Mouse (Mus musculus) ES-Bruce4 (cell line): ENCODE data around the gene Smoc1. TPM values are rescaled to one million over a fixed set of nuclear protein-coding genes. Genes with fewer than 3 reads are reported as not detected.

Experiments
- H3K27ac ChIP-seq: 2 replicates; pipeline ENCODE4 v1.5.1; 2012; ENCODE audit warnings: low read length, inconsistent platforms; ENCODE audit not compliant: insufficient read depth
- H3K27me3 ChIP-seq: 2 replicates; pipeline ENCODE4 v1.6.1; 2012; ENCODE audit warnings: mild to moderate bottlenecking, low read length, inconsistent platforms; ENCODE audit not compliant: control insufficient read depth, poor library complexity, insufficient read depth, severe bottlenecking
- H3K36me3 ChIP-seq: 2 replicates; pipeline ENCODE4 v1.6.1; 2012; ENCODE audit warnings: inconsistent platforms, mild to moderate bottlenecking, low read length, moderate library complexity; ENCODE audit not compliant: control insufficient read depth, poor library complexity, insufficient read depth, severe bottlenecking
- H3K4me1 ChIP-seq: one replicate; pipeline ENCODE4 v1.8.1; 2011; ENCODE audit warnings: low read length; ENCODE audit not compliant: control insufficient read depth, insufficient read depth
- H3K4me3 ChIP-seq: 2 replicates; pipeline ENCODE4 v1.5.1; 2011; ENCODE audit warnings: low read depth, mild to moderate bottlenecking, low read length
- H3K9ac ChIP-seq: 2 replicates; pipeline ENCODE4 v1.6.1; 2012; ENCODE audit warnings: low read depth, mild to moderate bottlenecking, inconsistent platforms; ENCODE audit not compliant: poor library complexity, severe bottlenecking
- H3K9me3 ChIP-seq: replicated peaks from 2 replicates; pipeline ENCODE4 v1.6.1; 2012; ENCODE audit warnings: mild to moderate bottlenecking, low read length, inconsistent platforms; ENCODE audit not compliant: control insufficient read depth, poor library complexity, insufficient read depth, severe bottlenecking
- CTCF ChIP-seq: IDR thresholded peaks from one replicate; pipeline ENCODE4 v1.8.1; 2011; ENCODE audit warnings: low read depth, low read length
- EP300 ChIP-seq: IDR thresholded peaks from 2 replicates; pipeline ENCODE4 v1.6.1; 2011; ENCODE audit warnings: low read depth, low read length; ENCODE audit not compliant: insufficient read depth
- POLR2A ChIP-seq: IDR thresholded peaks from one replicate; pipeline ENCODE4 v1.8.1; 2011; ENCODE audit warnings: low read length; ENCODE audit not compliant: insufficient read depth
- polyA plus RNA-seq: library from polyadenylated mRNA; stranded (reverse); fragments of >200 nt; gene quantifications from 2 replicates; pipeline ENCODE4 v1.2.4, GENCODE M21; 2011; ENCODE audit warnings: low read depth; ENCODE audit not compliant: missing spikeins, insufficient read depth, insufficient read length

Smoc1 gene
- polyA plus RNA-seq, 1 experiment: 6.7 TPM

DNA sequence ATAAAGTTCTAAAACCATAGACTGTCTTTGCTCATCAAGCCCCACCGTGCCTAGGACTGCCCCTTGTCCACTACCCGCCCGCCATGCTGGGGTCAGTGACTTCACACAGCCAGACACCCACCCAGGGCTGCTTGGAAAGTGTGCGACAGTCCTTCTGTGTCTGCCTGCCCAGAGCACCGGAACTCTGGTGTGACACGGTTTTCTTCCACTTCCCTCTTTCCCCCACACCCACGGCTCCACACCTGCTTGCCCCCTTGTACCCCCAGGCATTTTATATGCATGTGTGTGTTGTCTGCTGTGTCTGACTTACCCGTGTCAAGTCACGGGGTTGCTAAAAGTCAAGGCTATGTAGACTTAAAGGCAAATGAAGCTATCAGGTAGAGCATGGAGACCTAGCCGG, 34.8 kb upstream of the Smoc1 start:
- Histone ChIP-seq H3K27ac (no peak overlapping the region), H3K36me3 (no peaks in the 10 kb centered on the region), H3K9ac (no peak overlapping the region), H3K4me1 (no peaks in the 10 kb centered on the region), H3K9me3 (no peaks in the 10 kb centered on the region), H3K27me3 (no peaks in the 10 kb centered on the region), H3K4me3 (no peak overlapping the region)
- TF ChIP-seq POLR2A (no peak), CTCF (no peak)

DNA sequence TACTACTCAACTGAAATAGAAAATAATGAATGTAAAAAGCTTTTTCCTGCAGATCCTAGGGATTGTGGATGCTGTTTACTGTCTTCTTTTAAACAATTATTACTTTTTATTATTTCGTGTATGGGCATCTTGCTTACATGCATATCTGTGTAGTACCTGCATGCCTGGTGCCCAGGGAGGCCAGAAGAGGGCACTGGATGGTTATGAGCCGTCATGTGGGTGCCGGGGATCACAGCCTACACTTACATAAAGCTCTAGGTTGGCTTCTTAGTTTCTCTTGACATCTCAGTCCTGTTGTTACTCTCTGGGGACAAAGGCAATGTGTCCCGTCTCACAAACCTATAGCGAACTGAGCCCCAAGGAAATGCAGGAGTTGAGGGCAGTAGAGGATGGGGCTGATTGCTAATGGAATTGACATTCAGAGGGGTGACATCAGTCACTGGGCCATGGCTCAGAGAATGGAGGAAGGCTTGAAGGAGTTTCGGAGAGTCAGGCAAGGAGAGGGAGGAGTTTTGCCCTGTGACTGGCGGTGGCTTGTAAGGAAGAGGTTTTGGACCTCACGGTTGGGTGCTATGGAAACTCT, 34.0 kb upstream of the Smoc1 start:
- no peak overlapping the region for H3K4me3 ChIP-seq
- no peaks in the 10 kb centered on the region for H3K9me3 ChIP-seq
- H3K27me3 ChIP-seq: no peaks in the 10 kb centered on the region
- H3K4me1 ChIP-seq: no peaks in the 10 kb centered on the region
- TF ChIP-seq POLR2A: no peak
- TF ChIP-seq EP300: no peak
- TF ChIP-seq CTCF: no peak
- no peaks in the 10 kb centered on the region for H3K36me3 ChIP-seq
- H3K9ac ChIP-seq: no peak overlapping the region
- no peak overlapping the region for H3K27ac ChIP-seq

DNA sequence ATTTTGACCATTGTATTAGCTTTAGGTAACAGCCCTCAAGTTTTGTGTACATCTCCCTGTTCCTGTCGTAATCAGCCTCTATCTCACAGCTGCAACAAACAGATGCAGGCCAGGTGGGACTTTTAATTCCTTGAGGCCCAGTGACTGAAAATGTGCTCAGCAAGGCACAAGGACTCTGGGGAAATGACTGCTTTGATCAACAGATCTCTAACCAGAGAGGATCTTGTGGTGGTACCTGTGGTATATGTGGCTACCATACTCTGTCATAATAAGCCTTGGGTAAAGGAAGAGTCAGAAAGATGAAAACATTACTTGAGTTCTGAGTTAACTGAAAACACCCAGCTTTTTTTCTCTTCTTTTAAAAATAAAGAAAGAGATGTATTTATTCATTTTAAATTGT, 32.8 kb upstream of the Smoc1 start:
- TF ChIP-seq POLR2A (no peak), CTCF (no peak), EP300 (no peak)
- H3K36me3 ChIP-seq: no peaks in the 10 kb centered on the region
- H3K9ac ChIP-seq: no peak overlapping the region

DNA sequence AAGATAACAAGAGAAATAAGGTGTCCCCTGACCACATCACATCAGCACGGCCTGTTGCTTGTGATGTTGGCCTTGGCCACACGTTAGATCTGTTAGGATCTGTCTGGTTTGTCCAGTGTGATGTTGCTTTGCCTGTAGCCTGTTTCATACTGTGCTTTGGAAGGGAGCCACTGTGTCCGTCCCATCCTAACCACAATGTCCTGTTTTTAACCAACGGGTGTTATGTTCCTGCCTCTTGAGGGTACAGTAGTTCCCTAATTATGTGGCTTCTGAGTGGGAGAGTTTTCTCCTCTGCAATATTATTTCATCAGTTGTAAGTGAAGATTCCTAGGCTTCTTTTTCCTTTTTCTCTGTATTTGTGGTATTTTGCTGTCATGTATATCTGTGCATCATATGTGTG, 31.3 kb upstream of the Smoc1 start:
- no peaks in the 10 kb centered on the region for H3K36me3 ChIP-seq

More for the DNA sequence above, 32.8 kb upstream of the Smoc1 start:
- Histone ChIP-seq H3K4me1 (no peaks in the 10 kb centered on the region), H3K9me3 (no peaks in the 10 kb centered on the region), H3K27me3 (no peaks in the 10 kb centered on the region), H3K4me3 (no peak overlapping the region), H3K27ac (no peak overlapping the region)

DNA sequence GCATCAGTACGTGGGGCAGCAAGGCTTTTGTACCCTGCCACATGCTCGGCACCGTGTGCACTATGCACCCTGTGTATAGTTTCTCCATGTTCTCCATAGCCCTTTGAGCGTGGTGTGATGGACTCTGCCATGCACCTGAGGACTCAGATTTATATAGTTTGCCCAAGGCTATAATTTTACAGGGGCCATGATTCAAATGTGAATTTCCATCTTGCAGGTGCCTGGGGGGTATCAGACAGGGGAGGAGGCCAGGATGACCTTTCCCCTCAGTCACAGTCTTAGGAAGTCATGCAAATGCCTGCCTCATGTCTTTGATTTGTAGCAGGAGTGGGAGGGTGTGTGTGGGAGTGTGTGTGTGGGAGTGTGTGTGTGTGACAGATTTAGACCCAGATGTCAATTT, 29.0 kb upstream of the Smoc1 start:
- Histone ChIP-seq H3K9me3 (no peaks in the 10 kb centered on the region), H3K36me3 (no peaks in the 10 kb centered on the region), H3K27ac (no peak overlapping the region), H3K27me3 (no peaks in the 10 kb centered on the region), H3K4me1 (no peaks in the 10 kb centered on the region), H3K9ac (no peak overlapping the region), H3K4me3 (no peak overlapping the region)
- no peak for TF ChIP-seq POLR2A
- TF ChIP-seq EP300: no peak
- no peak for TF ChIP-seq CTCF

More for the DNA sequence above, 31.3 kb upstream of the Smoc1 start:
- no peaks in the 10 kb centered on the region for H3K9me3 ChIP-seq
- H3K27me3 ChIP-seq: no peaks in the 10 kb centered on the region
- H3K27ac ChIP-seq: no peak overlapping the region
- H3K4me1 ChIP-seq: no peaks in the 10 kb centered on the region
- no peak overlapping the region for H3K9ac ChIP-seq
- TF ChIP-seq CTCF (no peak), POLR2A (no peak)
- no peak overlapping the region for H3K4me3 ChIP-seq

DNA sequence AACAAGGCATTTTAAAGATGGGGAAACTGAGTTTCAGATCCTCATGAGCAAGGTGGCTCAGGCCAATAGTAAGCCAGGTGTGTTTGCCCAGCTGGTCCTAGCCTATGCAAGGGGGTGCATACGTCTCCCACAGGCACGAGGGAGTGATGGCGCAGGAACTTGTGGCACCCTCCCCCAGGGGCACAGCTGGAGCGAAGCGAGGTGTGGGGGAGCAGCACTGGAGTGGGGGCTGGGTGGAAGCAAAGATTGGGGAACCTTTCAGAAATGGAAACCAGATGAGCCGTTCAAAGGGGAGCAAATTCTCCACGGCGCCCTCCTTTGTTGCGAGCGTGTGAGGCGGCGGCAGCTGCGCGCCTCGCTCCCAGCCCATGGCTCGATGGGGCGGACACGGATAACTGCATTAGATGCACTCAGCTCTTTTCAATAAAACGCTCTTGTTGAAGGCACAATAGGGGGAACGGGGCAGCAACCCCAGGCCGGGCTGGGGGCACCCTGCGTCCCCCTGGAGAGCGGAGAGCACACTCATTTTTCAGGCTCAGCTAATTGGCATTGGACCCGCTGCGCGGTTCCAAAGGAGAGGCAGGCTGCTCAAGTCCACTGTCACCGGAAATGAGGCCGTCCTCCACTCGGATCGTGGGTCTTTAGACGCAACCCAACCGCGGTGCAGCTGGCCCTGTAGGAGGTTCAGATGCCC, 27.9 kb upstream of the Smoc1 start:
- Histone ChIP-seq H3K9ac (peak overlapping the region; percentile 41), H3K36me3 (no peaks in the 10 kb centered on the region), H3K27ac (no peak overlapping the region), H3K4me1 (no peaks in the 10 kb centered on the region), H3K27me3 (no peaks in the 10 kb centered on the region), H3K4me3 (peak overlapping the region; percentile 65), H3K9me3 (no peaks in the 10 kb centered on the region)
- TF ChIP-seq POLR2A (no peak), EP300 (no peak), CTCF (no peak)
